Mouse (Mus musculus) CH12.LX (cell line): ENCODE data around the gene Gck. TPM values are rescaled to one million over a fixed set of nuclear protein-coding genes. Genes with fewer than 3 reads are reported as not detected.

ENCODE experiments used
- DNase-seq: peaks from one replicate; pipeline ENCODE4 v3.0.0-alpha.2; 2013; ENCODE audit errors: extremely low read depth
- H3K27ac ChIP-seq: 2 replicates; pipeline ENCODE4 v1.5.1; 2012; ENCODE audit warnings: low read depth, mild to moderate bottlenecking, control low read depth, moderate library complexity; ENCODE audit not compliant: insufficient read depth
- H3K27me3 ChIP-seq: replicated peaks from 2 replicates; pipeline ENCODE3; 2012; ENCODE audit warnings: inconsistent platforms
- H3K36me3 ChIP-seq, 2 experiments: replicated peaks in 1 of 2; 2 replicates each; pipeline versions ENCODE3 to v1.6.1; 2012; ENCODE audit warnings: inconsistent platforms in 1 of 2, low read length in 1 of 2, mild to moderate bottlenecking in 1 of 2, mixed read lengths in 1 of 2, moderate library complexity in 1 of 2; ENCODE audit not compliant: control insufficient read depth in 1 of 2, insufficient read depth in 1 of 2
- H3K4me1 ChIP-seq, 2 experiments: 2 replicates each; pipeline ENCODE4 v1.6.1; 2012; ENCODE audit warnings: inconsistent platforms in 1 of 2, moderate library complexity in 1 of 2; ENCODE audit not compliant: insufficient read depth in 2 of 2, control insufficient read depth in 1 of 2
- H3K4me2 ChIP-seq: 2 replicates; pipeline ENCODE4 v1.6.1; 2012; ENCODE audit warnings: low read depth, mild to moderate bottlenecking, control low read depth; ENCODE audit not compliant: poor library complexity, insufficient read depth, severe bottlenecking
- H3K4me3 ChIP-seq, 3 experiments: fragments of 150-350 bp in 1 of 3; sonication (generic) in 1 of 3; replicated peaks in 1 of 3; 2 replicates each; pipeline versions ENCODE3 to v1.5.1; 2011 to 2012; ENCODE audit warnings: low read depth in 2 of 3, low read length in 2 of 3, mild to moderate bottlenecking in 2 of 3, moderate library complexity in 2 of 3, control low read depth in 1 of 3, improper control_type of control experiment in 1 of 3, inconsistent platforms in 1 of 3, mixed read lengths in 1 of 3; ENCODE audit not compliant: poor library complexity in 1 of 3
- H3K79me2 ChIP-seq: replicated peaks from 2 replicates; pipeline ENCODE4 v1.6.1; 2012; ENCODE audit warnings: mild to moderate bottlenecking, moderate library complexity; ENCODE audit not compliant: control insufficient read depth, poor library complexity, insufficient read depth, severe bottlenecking; ENCODE audit errors: extremely low read depth
- H3K9ac ChIP-seq: 2 replicates; pipeline ENCODE4 v1.6.1; 2012; ENCODE audit warnings: low read depth, mild to moderate bottlenecking, control low read depth, moderate library complexity; ENCODE audit not compliant: insufficient read depth
- H3K9me3 ChIP-seq: replicated peaks from 2 replicates; pipeline ENCODE3; 2012; ENCODE audit warnings: low read length, inconsistent platforms, mixed read lengths
- CHD2 ChIP-seq: IDR thresholded peaks from 2 replicates; pipeline ENCODE4 v1.6.1; 2011; ENCODE audit warnings: low read length, improper control_type of control experiment
- E2F4 ChIP-seq: IDR thresholded peaks from 2 replicates; pipeline ENCODE4 v1.6.1; 2011; ENCODE audit warnings: low read depth, low read length, improper control_type of control experiment; ENCODE audit not compliant: insufficient replicate concordance
- EP300 ChIP-seq: IDR thresholded peaks from 2 replicates; pipeline ENCODE4 v1.6.1; 2011; ENCODE audit warnings: low read length, improper control_type of control experiment
- ETS1 ChIP-seq: conservative IDR thresholded peaks from 2 replicates; pipeline ENCODE4 v1.6.1; 2012; ENCODE audit warnings: low read depth, mild to moderate bottlenecking, inconsistent platforms, low read length, improper control_type of control experiment, moderate library complexity
- GABPA ChIP-seq: IDR thresholded peaks from 2 replicates; pipeline ENCODE4 v1.6.1; 2012; ENCODE audit warnings: low read depth, low read length, improper control_type of control experiment, inconsistent platforms; ENCODE audit not compliant: insufficient replicate concordance
- HCFC1 ChIP-seq: IDR thresholded peaks from 2 replicates; pipeline ENCODE4 v1.6.1; 2012; ENCODE audit warnings: low read depth, mild to moderate bottlenecking, inconsistent platforms, low read length, improper control_type of control experiment
- JUN ChIP-seq: IDR thresholded peaks from 2 replicates; pipeline ENCODE4 v1.6.1; 2011; ENCODE audit warnings: low read depth, mild to moderate bottlenecking, low read length, improper control_type of control experiment, moderate library complexity; ENCODE audit not compliant: insufficient read depth
- JUND ChIP-seq: conservative IDR thresholded peaks from 2 replicates; pipeline ENCODE4 v1.6.1; 2011; ENCODE audit warnings: low read depth, low read length, improper control_type of control experiment
- KAT2A ChIP-seq: IDR thresholded peaks from 2 replicates; pipeline ENCODE4 v1.6.1; 2012; ENCODE audit warnings: low read length, improper control_type of control experiment, inconsistent platforms; ENCODE audit not compliant: insufficient replicate concordance
- MAFK ChIP-seq: IDR thresholded peaks from 2 replicates; pipeline ENCODE4 v1.6.1; 2011; ENCODE audit warnings: low read length, improper control_type of control experiment; ENCODE audit not compliant: insufficient replicate concordance
- MAZ ChIP-seq: IDR thresholded peaks from 2 replicates; pipeline ENCODE4 v1.6.1; 2012; ENCODE audit warnings: low read depth, mild to moderate bottlenecking, inconsistent platforms, low read length, improper control_type of control experiment, moderate library complexity
- MEF2A ChIP-seq: IDR thresholded peaks from 2 replicates; pipeline ENCODE4 v1.6.1; 2014; ENCODE audit warnings: low read depth, mild to moderate bottlenecking, inconsistent platforms, low read length, improper control_type of control experiment, borderline replicate concordance
- NELFE ChIP-seq: IDR thresholded peaks from 2 replicates; pipeline ENCODE4 v1.6.1; 2011; ENCODE audit warnings: low read depth, low read length, improper control_type of control experiment
- NRF1 ChIP-seq: IDR thresholded peaks from 2 replicates; pipeline ENCODE4 v1.6.1; 2014; ENCODE audit warnings: low read depth, mild to moderate bottlenecking, inconsistent platforms, low read length, improper control_type of control experiment, moderate library complexity
- PAX5 ChIP-seq: IDR thresholded peaks from 2 replicates; pipeline ENCODE4 v1.6.1; 2012; ENCODE audit warnings: low read length, inconsistent platforms, mixed read lengths
- POLR2AphosphoS2 ChIP-seq: IDR thresholded peaks from 2 replicates; pipeline ENCODE4 v1.6.1; 2011; ENCODE audit warnings: low read depth, low read length, improper control_type of control experiment
- RAD21 ChIP-seq: IDR thresholded peaks from 2 replicates; pipeline ENCODE4 v1.6.1; 2011; ENCODE audit warnings: low read depth, mild to moderate bottlenecking, low read length, improper control_type of control experiment, moderate library complexity
- SIN3A ChIP-seq: IDR thresholded peaks from 2 replicates; pipeline ENCODE4 v1.6.1; 2012; ENCODE audit warnings: low read length, improper control_type of control experiment, inconsistent platforms
- TBP ChIP-seq: conservative IDR thresholded peaks from 2 replicates; pipeline ENCODE4 v1.6.1; 2011; ENCODE audit warnings: low read depth, low read length, improper control_type of control experiment
- TCF12 ChIP-seq: IDR thresholded peaks from 2 replicates; pipeline ENCODE4 v1.6.1; 2014; ENCODE audit warnings: low read depth, mild to moderate bottlenecking, inconsistent platforms, low read length, improper control_type of control experiment
- UBTF ChIP-seq: IDR thresholded peaks from 2 replicates; pipeline ENCODE4 v1.6.1; 2012; ENCODE audit warnings: low read depth, mild to moderate bottlenecking, inconsistent platforms, low read length, improper control_type of control experiment, moderate library complexity
- ZKSCAN1 ChIP-seq: IDR thresholded peaks from 2 replicates; pipeline ENCODE4 v1.6.1; 2012; ENCODE audit warnings: low read depth, inconsistent platforms, low read length, improper control_type of control experiment, borderline replicate concordance
- ZMIZ1 ChIP-seq: IDR thresholded peaks from 2 replicates; pipeline ENCODE4 v1.6.1; 2012; ENCODE audit warnings: low read depth, mild to moderate bottlenecking, inconsistent platforms, low read length, improper control_type of control experiment
- dilution Hi-C: fragments of 300-500 bp; cut with MboI; formaldehyde crosslinking; loops from 2 replicates; pipeline ENCODE4 v1.14.3; 2020; ENCODE audit warnings: low sequenced_read_pairs; ENCODE audit not compliant: extremely low pct_unique_long_range_greater_than_20kb, extremely low pct_ligation_motif_present
- in situ Hi-C: fragments of 300-500 bp; cut with MboI; formaldehyde crosslinking; loops from 3 replicates; pipeline ENCODE4 v1.14.3; 2019; ENCODE audit warnings: low sequenced_read_pairs, low pct_ligation_motif_present, low pct_unique_long_range_greater_than_20kb, mixed read lengths
- polyA plus RNA-seq: library from polyadenylated mRNA; unstranded; fragments of >175 nt; gene quantifications from 2 replicates; pipeline ENCODE4 v1.2.1, GENCODE M21; 2012; ENCODE audit warnings: low read depth; ENCODE audit not compliant: insufficient read length
- total RNA-seq, 2 experiments: library from RNA; depleted of rRNA; stranded (reverse); fragments of 300-350 nt in 1 of 2; fragments of >200 nt in 1 of 2; gene quantifications; 2 replicates each; pipeline ENCODE4 v1.2.3; 2012 to 2014

The Gck gene
- total and polyA plus RNA-seq, 3 experiments: 0.68 to 1.4 (median 1.0) TPM

DNA sequence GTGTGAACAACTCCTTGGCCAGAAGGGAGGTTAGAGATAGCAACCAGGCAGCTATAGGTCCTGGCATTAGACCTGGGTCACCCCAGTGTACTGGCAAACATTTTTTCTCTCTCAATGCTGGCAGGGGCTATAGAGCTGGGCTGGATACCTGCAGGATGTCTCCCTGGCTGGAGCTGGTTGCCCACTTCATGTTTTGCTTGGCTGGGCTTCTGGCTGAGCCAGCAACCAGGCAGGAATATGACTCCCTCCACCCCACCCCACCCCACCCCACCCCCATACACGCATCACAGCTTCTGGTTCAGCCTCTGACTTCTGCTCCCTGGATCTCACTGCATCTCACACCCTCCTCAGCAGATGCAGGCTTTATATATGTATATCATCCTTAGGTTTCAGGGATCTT lies 97.6 kb downstream of the Gck start:
- Histone ChIP-seq H3K4me3 (no peak overlapping the region), H3K36me3 (no peaks in the 10 kb centered on the region), H3K27me3 (peaks cover 21% of the 10 kb centered on the region), H3K9me3 (peaks cover 7% of the 10 kb centered on the region), H3K9ac (no peak overlapping the region), H3K79me2 (no peaks in the 10 kb centered on the region), H3K27ac (no peak overlapping the region), H3K4me1 (peaks cover 0 to 2% of the 10 kb centered on the region in 2 experiments; a peak in 2 of 4 replicates), H3K4me2 (no peak overlapping the region)
- no peak for DNase-seq
- dilution Hi-C loops (no loop called here), in situ Hi-C loops (no loop called here)
- TF ChIP-seq RAD21 (no peak), ETS1 (no peak), MEF2A (no peak), E2F4 (no peak), EP300 (no peak), HCFC1 (no peak), CHD2 (no peak), NRF1 (no peak), TBP (no peak), SIN3A (no peak), NELFE (no peak), ZMIZ1 (no peak), GABPA (no peak), UBTF (no peak), JUN (no peak), ZKSCAN1 (no peak), MAFK (no peak), PAX5 (no peak)

DNA sequence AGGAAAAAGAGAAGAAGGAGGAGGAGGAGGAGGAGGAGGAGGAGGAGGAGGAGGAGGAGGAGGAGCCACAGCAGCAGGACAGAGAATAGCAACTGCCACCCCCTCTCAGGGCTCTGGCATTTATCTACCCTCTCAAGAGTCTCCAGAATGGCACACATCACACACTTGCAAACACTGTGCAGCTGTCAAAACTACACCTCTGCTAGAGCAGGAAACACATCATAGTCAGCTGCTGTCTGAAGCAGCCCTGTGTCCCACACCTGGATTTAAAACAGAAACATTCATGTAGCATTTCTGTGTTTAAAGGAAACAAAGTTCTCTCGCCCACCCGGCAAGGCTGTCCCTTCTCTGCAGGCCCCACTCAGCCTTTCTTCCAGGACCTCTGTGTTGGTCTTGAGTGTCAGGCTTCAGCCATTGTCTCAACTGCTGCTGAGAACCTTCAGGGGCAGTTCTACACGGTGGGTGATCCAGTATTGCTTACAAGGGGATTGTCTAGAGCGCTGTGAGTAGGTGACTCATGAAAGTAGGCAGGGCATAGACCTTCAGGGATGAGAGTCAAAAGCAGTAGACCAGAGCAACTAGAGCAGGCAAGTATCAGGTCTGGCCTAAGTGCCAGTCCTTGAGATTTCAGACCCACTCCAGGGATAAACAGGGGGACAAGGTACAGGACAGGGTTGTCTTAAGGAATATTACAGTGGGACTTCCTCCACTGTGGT lies 98.7 kb downstream of the Gck start:
- H3K4me2 ChIP-seq: no peak overlapping the region
- no peak for TF ChIP-seq POLR2AphosphoS2
- TF ChIP-seq E2F4: no peak
- no peak for TF ChIP-seq EP300
- TF ChIP-seq JUND: no peak
- TF ChIP-seq TCF12: no peak
- no peak for TF ChIP-seq ZKSCAN1
- TF ChIP-seq KAT2A: no peak
- no peak for TF ChIP-seq MAZ
- TF ChIP-seq MEF2A: no peak
- no peak for TF ChIP-seq MAFK
- no peak overlapping the region for H3K4me3 ChIP-seq
- peaks cover 0 to 2% of the 10 kb centered on the region in 2 experiments; a peak in 2 of 4 replicates for H3K4me1 ChIP-seq
- no peaks in the 10 kb centered on the region for H3K36me3 ChIP-seq
- in situ Hi-C loops (no loop called here), dilution Hi-C loops (no loop called here)
- no peak overlapping the region for H3K9ac ChIP-seq
- peaks cover 25% of the 10 kb centered on the region for H3K27me3 ChIP-seq
- H3K27ac ChIP-seq: no peak overlapping the region
- DNase-seq: no peak
- peaks cover 18% of the 10 kb centered on the region for H3K9me3 ChIP-seq
- no peaks in the 10 kb centered on the region for H3K79me2 ChIP-seq
